Mouse (Mus musculus): Measurements from ENCODE around the gene Gaa. TPM values are rescaled to one million over a fixed set of nuclear protein-coding genes. Genes with fewer than 3 reads are reported as not detected.
A peak's percentile ranks its signal among the peaks of the same experiment; 100 is the strongest.

Gene Gaa
- total and polyA plus RNA-seq, 3 experiments, result 19.6 to 105 (median 93.2) TPM

DNA sequence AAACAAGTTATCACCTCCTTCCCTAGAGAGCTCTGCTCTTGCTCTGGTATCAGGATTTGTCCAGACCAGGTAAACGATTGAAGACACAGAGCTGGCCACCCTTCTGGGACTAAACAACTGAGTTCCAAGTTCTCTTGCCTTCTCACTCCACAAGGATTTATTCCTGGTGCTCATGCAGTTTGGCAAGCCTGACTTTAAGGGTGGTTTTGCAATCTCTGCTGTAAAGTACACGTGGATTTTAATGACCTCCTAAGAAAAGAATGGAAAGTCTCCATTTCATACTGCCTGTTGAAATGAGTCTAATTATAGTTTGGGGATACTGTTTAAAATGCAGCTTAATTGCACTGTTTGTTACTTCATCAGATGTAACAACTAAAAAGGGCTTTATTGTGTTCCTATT, 33.3 kb downstream of the Gaa start:
- H3K36me3 ChIP-seq (replicated peaks in 1 of 2; ENCODE audit: control insufficient read depth in 1 of 2, insufficient read depth in 1 of 2, low read length in 1 of 2), result peaks cover 21 to 23% of the 10 kb centered on the region in 2 experiments
- H3K27me3 ChIP-seq (replicated peaks), result peaks cover 54% of the 10 kb centered on the region
- dilution Hi-C loops (cut with MboI; ENCODE audit: extremely low pct_ligation_motif_present, extremely low pct_unique_long_range_greater_than_20kb, low sequenced_read_pairs) (no loop called here), in situ Hi-C loops (cut with MboI; ENCODE audit: low pct_ligation_motif_present, low pct_unique_long_range_greater_than_20kb, low sequenced_read_pairs) (no loop called here)
- H3K9me3 ChIP-seq (replicated peaks; ENCODE audit: low read length), result no peaks in the 10 kb centered on the region
- H3K27ac ChIP-seq (ENCODE audit: insufficient read depth, low read depth), result no peak overlapping the region
- peaks cover 11 to 21% of the 10 kb centered on the region in 2 experiments for H3K4me1 ChIP-seq (ENCODE audit: control insufficient read depth in 1 of 2, insufficient read depth in 2 of 2)
- no peak overlapping the region; the same call in 1 of the 2 replicates for H3K4me2 ChIP-seq (ENCODE audit: insufficient read depth, low read depth, poor library complexity, severe bottlenecking)
- H3K79me2 ChIP-seq (replicated peaks; ENCODE audit: control insufficient read depth, extremely low read depth, insufficient read depth, poor library complexity, severe bottlenecking), result peaks cover 36% of the 10 kb centered on the region
- no peak overlapping the region for H3K4me3 ChIP-seq (replicated peaks in 1 of 3; ENCODE audit: low read depth in 2 of 3, low read length in 2 of 3, poor library complexity in 1 of 3)
- no peak for DNase-seq (ENCODE audit: extremely low read depth)
- no peak overlapping the region for H3K9ac ChIP-seq (ENCODE audit: insufficient read depth, low read depth)
- TF ChIP-seq RAD21 (IDR thresholded peaks at IDR 0.05; ENCODE audit: low read depth, low read length) (no peak), EP300 (IDR thresholded peaks at IDR 0.05; ENCODE audit: low read length) (no peak), CTCF (conservative IDR thresholded peaks at IDR 0.05 in 1 of 2, IDR thresholded peaks at IDR 0.05 in 1 of 2; ENCODE audit: low read depth in 2 of 2, low read length in 2 of 2) (no peak), JUN (IDR thresholded peaks at IDR 0.05; ENCODE audit: insufficient read depth, low read depth, low read length) (no peak), NELFE (IDR thresholded peaks at IDR 0.05; ENCODE audit: low read depth, low read length) (no peak), POLR2A (IDR thresholded peaks at IDR 0.05; ENCODE audit: low read depth, low read length) (no peak), UBTF (IDR thresholded peaks at IDR 0.05; ENCODE audit: low read depth, low read length) (no peak), POLR2AphosphoS2 (IDR thresholded peaks at IDR 0.05; ENCODE audit: low read depth, low read length) (no peak), JUND (conservative IDR thresholded peaks at IDR 0.05; ENCODE audit: low read depth, low read length) (no peak), CHD1 (IDR thresholded peaks at IDR 0.05; ENCODE audit: low read depth, low read length) (no peak), SMC3 (IDR thresholded peaks at IDR 0.05; ENCODE audit: low read depth, low read length) (no peak), ZNF384 (IDR thresholded peaks at IDR 0.05; ENCODE audit: low read depth, low read length) (no peak), MXI1 (IDR thresholded peaks at IDR 0.05; ENCODE audit: low read depth, low read length) (no peak), GABPA (IDR thresholded peaks at IDR 0.05; ENCODE audit: insufficient replicate concordance, low read depth, low read length) (no peak), ELF1 (IDR thresholded peaks at IDR 0.05; ENCODE audit: low read depth, low read length) (no peak), MEF2A (IDR thresholded peaks at IDR 0.05; ENCODE audit: borderline replicate concordance, low read depth, low read length) (no peak), ZC3H11A (IDR thresholded peaks at IDR 0.05; ENCODE audit: low read depth, low read length) (no peak), ETS1 (conservative IDR thresholded peaks at IDR 0.05; ENCODE audit: low read depth, low read length) (no peak), TBP (conservative IDR thresholded peaks at IDR 0.05; ENCODE audit: low read depth, low read length) (no peak)

GRCm38 (mm10) chr11:119304904-119305712, 37.4 kb downstream of the Gaa start:
- Histone ChIP-seq H3K9me3 (replicated peaks; ENCODE audit: low read length) (peaks cover 2% of the 10 kb centered on the region), H3K27me3 (replicated peaks) (peaks cover 89% of the 10 kb centered on the region), H3K27ac (ENCODE audit: insufficient read depth, low read depth) (no peak overlapping the region), H3K9ac (ENCODE audit: insufficient read depth, low read depth) (no peak overlapping the region), H3K4me3 (replicated peaks in 1 of 3; ENCODE audit: low read depth in 2 of 3, low read length in 2 of 3, poor library complexity in 1 of 3) (no peak overlapping the region), H3K4me2 (ENCODE audit: insufficient read depth, low read depth, poor library complexity, severe bottlenecking) (no peak overlapping the region), H3K79me2 (replicated peaks; ENCODE audit: control insufficient read depth, extremely low read depth, insufficient read depth, poor library complexity, severe bottlenecking) (no peaks in the 10 kb centered on the region), H3K4me1 (ENCODE audit: control insufficient read depth in 1 of 2, insufficient read depth in 2 of 2) (peaks cover 8 to 11% of the 10 kb centered on the region in 2 experiments), H3K36me3 (replicated peaks in 1 of 2; ENCODE audit: control insufficient read depth in 1 of 2, insufficient read depth in 1 of 2, low read length in 1 of 2) (no peaks in the 10 kb centered on the region)
- DNase-seq (ENCODE audit: extremely low read depth), result peak; percentile 75
- TF ChIP-seq SMC3 (IDR thresholded peaks at IDR 0.05; ENCODE audit: low read depth, low read length), result peak; percentile 82
- TF ChIP-seq KAT2A (IDR thresholded peaks at IDR 0.05; ENCODE audit: insufficient replicate concordance, low read length), result no peak
- peak; percentile 81 to 91 for TF ChIP-seq CTCF (conservative IDR thresholded peaks at IDR 0.05 in 1 of 2, IDR thresholded peaks at IDR 0.05 in 1 of 2; ENCODE audit: low read depth in 2 of 2, low read length in 2 of 2)
- TF ChIP-seq ETS1 (conservative IDR thresholded peaks at IDR 0.05; ENCODE audit: low read depth, low read length), result no peak
- no peak for TF ChIP-seq USF2 (conservative IDR thresholded peaks at IDR 0.05; ENCODE audit: low read depth, low read length)
- 0 out of 2 replicates have a peak, but pooled peaks have one; percentile 10 for TF ChIP-seq ZC3H11A (IDR thresholded peaks at IDR 0.05; ENCODE audit: low read depth, low read length)
- no peak for TF ChIP-seq MXI1 (IDR thresholded peaks at IDR 0.05; ENCODE audit: low read depth, low read length)
- no peak for TF ChIP-seq USF1 (IDR thresholded peaks at IDR 0.05; ENCODE audit: low read depth, low read length)
- no peak for TF ChIP-seq MAZ (IDR thresholded peaks at IDR 0.05; ENCODE audit: low read depth, low read length)
- no peak for TF ChIP-seq SIN3A (IDR thresholded peaks at IDR 0.05; ENCODE audit: low read length)
- TF ChIP-seq BHLHE40 (IDR thresholded peaks at IDR 0.05; ENCODE audit: low read depth, low read length), result no peak
- no peak for TF ChIP-seq HCFC1 (IDR thresholded peaks at IDR 0.05; ENCODE audit: low read depth, low read length)
- TF ChIP-seq RAD21 (IDR thresholded peaks at IDR 0.05; ENCODE audit: low read depth, low read length), result peak; percentile 72
- TF ChIP-seq GABPA (IDR thresholded peaks at IDR 0.05; ENCODE audit: insufficient replicate concordance, low read depth, low read length), result no peak
- no peak for TF ChIP-seq MYC (IDR thresholded peaks at IDR 0.05; ENCODE audit: low read depth, low read length)
- no peak for TF ChIP-seq NELFE (IDR thresholded peaks at IDR 0.05; ENCODE audit: low read depth, low read length)
- in situ Hi-C loops (cut with MboI; ENCODE audit: low pct_ligation_motif_present, low pct_unique_long_range_greater_than_20kb, low sequenced_read_pairs), result no loop called here
- dilution Hi-C loops (cut with MboI; ENCODE audit: extremely low pct_ligation_motif_present, extremely low pct_unique_long_range_greater_than_20kb, low sequenced_read_pairs), result no loop called here

Data from CH12.LX (cell line).